Comparison of ENCODE assay signal across 8 mouse cellular contexts in genomic region chr8:92850239-92850638, GRCm38 (mm10). TPM values are rescaled to one million over a fixed set of nuclear protein-coding genes. Genes with fewer than 3 reads are reported as not detected.
DNase-seq lines count a peak whose midpoint lies in the region; ATAC-seq and TF ChIP-seq lines count a peak whose summit lies in the region.

No protein-coding gene starts in this region.

- H3K4me3 ChIP-seq in midbrain, embryonic 10.5 days, result no peak overlapping the region
- H3K4me3 ChIP-seq in midbrain, embryonic 11.5 days (ENCODE audit: low read depth, low read length), result no peak overlapping the region
- no peak overlapping the region for H3K4me3 ChIP-seq in lung, postnatal 0 days (ENCODE audit: low read depth, low read length)
- no peak overlapping the region for H3K4me3 ChIP-seq in stomach, embryonic 15.5 days (replicated peaks)

- 82% methylated on average over 4 of the region's 4 CpGs for WGBS in midbrain, embryonic 10.5 days
- WGBS in midbrain, embryonic 11.5 days, result 80% methylated on average over 4 of the region's 4 CpGs
- WGBS in lung, postnatal 0 days, result 47% methylated on average over 4 of the region's 4 CpGs
- 53% methylated on average over 4 of the region's 4 CpGs for WGBS in stomach, embryonic 15.5 days

- intact Hi-C loops in heart, postnatal 10 days (cut with DNase I), result no loop called here

- H3K9me3 ChIP-seq in midbrain, embryonic 10.5 days (replicated peaks), result no peaks in the 10 kb centered on the region
- H3K9me3 ChIP-seq in midbrain, embryonic 11.5 days (ENCODE audit: control insufficient read depth, low read length), result no peaks in the 10 kb centered on the region
- H3K9me3 ChIP-seq in lung, postnatal 0 days (ENCODE audit: low read length), result no peaks in the 10 kb centered on the region
- no peaks in the 10 kb centered on the region for H3K9me3 ChIP-seq in stomach, embryonic 15.5 days

- ATAC-seq in midbrain, embryonic 11.5 days (ENCODE audit: low FRiP score), result no peak
- peak; percentile 83 for ATAC-seq in lung, postnatal 0 days
- ATAC-seq in stomach, embryonic 15.5 days (ENCODE audit: insufficient read depth, low FRiP score, low read depth), result peak; percentile 47; the same call in 1 of the 2 replicates
- ATAC-seq in granulocyte monocyte progenitor cell, adult 5-6 weeks (replicated peaks; ENCODE audit: poor library complexity, severe bottlenecking), result no peak

- DNase-seq in midbrain, embryonic 10.5 days (ENCODE audit: low spot score), result no peak
- DNase-seq in midbrain, embryonic 11.5 days (ENCODE audit: low spot score, missing footprints), result no peak
- DNase-seq in fibroblast of lung, adult 2 months (ENCODE audit: low read depth), result peak; percentile 99
- peak; percentile 93 to 96 for DNase-seq in heart, postnatal 10 days
- DNase-seq in kidney, postnatal 4 days, result peak; percentile 89 to 90
- peak; percentile 90 for DNase-seq in lung, postnatal 0 days (ENCODE audit: low spot score)

- TF ChIP-seq EP300 in lung, postnatal 0 days (IDR thresholded peaks at IDR 0.05), result no peak

- H3K4me2 ChIP-seq in midbrain, embryonic 11.5 days, result no peak overlapping the region
- H3K4me2 ChIP-seq in lung, postnatal 0 days (replicated peaks; ENCODE audit: low read depth, low read length), result no peak overlapping the region
- no peak overlapping the region for H3K4me2 ChIP-seq in stomach, embryonic 15.5 days

- H3K36me3 ChIP-seq in midbrain, embryonic 10.5 days, result peaks cover 4% of the 10 kb centered on the region; the same call in 1 of the 2 replicates
- no peaks in the 10 kb centered on the region for H3K36me3 ChIP-seq in midbrain, embryonic 11.5 days (ENCODE audit: control insufficient read depth, insufficient read depth, low read length)
- H3K36me3 ChIP-seq in lung, postnatal 0 days (ENCODE audit: insufficient read depth, low read length), result no peaks in the 10 kb centered on the region
- H3K36me3 ChIP-seq in stomach, embryonic 15.5 days, result no peaks in the 10 kb centered on the region

- peaks cover 12% of the 10 kb centered on the region for H3K27me3 ChIP-seq in midbrain, embryonic 10.5 days (ENCODE audit: low read depth, poor library complexity, severe bottlenecking)
- H3K27me3 ChIP-seq in midbrain, embryonic 11.5 days (ENCODE audit: control insufficient read depth, insufficient read depth, low read length), result no peaks in the 10 kb centered on the region; the same call in 1 of the 2 replicates
- no peaks in the 10 kb centered on the region for H3K27me3 ChIP-seq in lung, postnatal 0 days (replicated peaks; ENCODE audit: insufficient read depth, low read length)
- H3K27me3 ChIP-seq in stomach, embryonic 15.5 days (replicated peaks), result no peaks in the 10 kb centered on the region

- no peak overlapping the region for H3K9ac ChIP-seq in midbrain, embryonic 11.5 days (ENCODE audit: low read length)
- H3K9ac ChIP-seq in lung, postnatal 0 days (replicated peaks; ENCODE audit: low read depth), result no peak overlapping the region
- H3K9ac ChIP-seq in stomach, embryonic 15.5 days, result no peak overlapping the region

- H3K4me1 ChIP-seq in midbrain, embryonic 10.5 days, result peaks cover 39% of the 10 kb centered on the region
- H3K4me1 ChIP-seq in midbrain, embryonic 11.5 days (ENCODE audit: control insufficient read depth, insufficient read depth, low read length), result 0 out of 2 replicates have a peak, but pooled peaks cover 2% of the 10 kb centered on the region
- peaks cover 10% of the 10 kb centered on the region; the same call in 1 of the 2 replicates for H3K4me1 ChIP-seq in lung, postnatal 0 days (ENCODE audit: insufficient read depth, low read depth, low read length)
- peaks cover 51% of the 10 kb centered on the region for H3K4me1 ChIP-seq in stomach, embryonic 15.5 days

- no peak for TF ChIP-seq CTCF in lung, postnatal 0 days (IDR thresholded peaks at IDR 0.05)

- H3K27ac ChIP-seq in midbrain, embryonic 10.5 days (replicated peaks), result peak overlapping the region; percentile 14; the same call in 1 of the 2 replicates
- H3K27ac ChIP-seq in midbrain, embryonic 11.5 days (ENCODE audit: low read depth, low read length), result no peak overlapping the region
- H3K27ac ChIP-seq in lung, postnatal 0 days (ENCODE audit: low read length), result no peak overlapping the region
- 0 out of 2 replicates have a peak overlapping the region, but pooled peaks have one; percentile 57 for H3K27ac ChIP-seq in stomach, embryonic 15.5 days

RNA-seq across cellular contexts. Expression of gene Lpcat2, which starts 4.9 kb away (rescaled TPM):
- 3.0 and 3.9 TPM in 2 replicates for polyA plus RNA-seq in midbrain, embryonic 10.5 days (2016; fragmentation: Nextera tagmentation; extraction: Ambion mirVana)
- polyA plus RNA-seq in midbrain, embryonic 11.5 days (2014; fragmentation: Nextera tagmentation; extraction: Ambion mirVana), result 2.7 and 2.8 TPM in 2 replicates
- 1 to 10 TPM; 1.9 to 2.5 TPM for total RNA-seq in heart, postnatal 10 days (2021)
- polyA plus RNA-seq in lung, postnatal 0 days (2015; fragmentation: Nextera tagmentation; extraction: Ambion mirVana), result 7.6 and 9.4 TPM in 2 replicates
- polyA plus RNA-seq in stomach, embryonic 15.5 days (2015; fragmentation: Nextera tagmentation; extraction: Ambion mirVana), result 10.4 and 14.2 TPM in 2 replicates
- total RNA-seq in granulocyte monocyte progenitor cell, adult 5-6 weeks (2014; fragmentation: Nextera tagmentation), result 11.0 and 13.8 TPM in 2 replicates
- 9.9 and 14.6 TPM in 2 replicates for total RNA-seq in granulocyte monocyte progenitor cell, adult 5-6 weeks (2017)

RNA-seq across cellular contexts. Expression of gene Mmp2, which starts 23.1 kb away (rescaled TPM):
- polyA plus RNA-seq in midbrain, embryonic 10.5 days (2016; fragmentation: Nextera tagmentation; extraction: Ambion mirVana), result 46.9 and 49.2 TPM in 2 replicates
- 51.3 and 62.1 TPM in 2 replicates for polyA plus RNA-seq in midbrain, embryonic 11.5 days (2014; fragmentation: Nextera tagmentation; extraction: Ambion mirVana)
- total RNA-seq in heart, postnatal 10 days (2021), result 100 to 1,000 TPM; 187 to 198 TPM
- polyA plus RNA-seq in lung, postnatal 0 days (2015; fragmentation: Nextera tagmentation; extraction: Ambion mirVana), result 161 and 195 TPM in 2 replicates
- polyA plus RNA-seq in stomach, embryonic 15.5 days (2015; fragmentation: Nextera tagmentation; extraction: Ambion mirVana), result 159 and 169 TPM in 2 replicates
- 2.7 TPM in 1 of 2 replicates, not detected in the other for total RNA-seq in granulocyte monocyte progenitor cell, adult 5-6 weeks (2014; fragmentation: Nextera tagmentation)
- total RNA-seq in granulocyte monocyte progenitor cell, adult 5-6 weeks (2017), result 0.36 and 0.39 TPM in 2 replicates

RNA-seq across cellular contexts. Expression of gene Capns2, which starts 51.0 kb away (rescaled TPM):
- polyA plus RNA-seq in midbrain, embryonic 10.5 days (2016; fragmentation: Nextera tagmentation; extraction: Ambion mirVana), result 0.23 and 0.26 TPM in 2 replicates
- 0.18 TPM in 1 of 2 replicates, not detected in the other for polyA plus RNA-seq in midbrain, embryonic 11.5 days (2014; fragmentation: Nextera tagmentation; extraction: Ambion mirVana)
- total RNA-seq in heart, postnatal 10 days (2021), result not detected
- 0.13 TPM in 1 of 2 replicates, not detected in the other for polyA plus RNA-seq in lung, postnatal 0 days (2015; fragmentation: Nextera tagmentation; extraction: Ambion mirVana)
- 3.8 and 7.5 TPM in 2 replicates for polyA plus RNA-seq in stomach, embryonic 15.5 days (2015; fragmentation: Nextera tagmentation; extraction: Ambion mirVana)
- total RNA-seq in granulocyte monocyte progenitor cell, adult 5-6 weeks (2014; fragmentation: Nextera tagmentation), result 4.2 TPM in 1 of 2 replicates, not detected in the other
- 0.98 and 1.7 TPM in 2 replicates for total RNA-seq in granulocyte monocyte progenitor cell, adult 5-6 weeks (2017)

Comparison
In these comparisons a context has a peak if more than half of its experiments do, and no peak if none do; other contexts are left out.
1. H3K27ac ChIP-seq: peak in midbrain, embryonic 10.5 days (single experiment) and stomach, embryonic 15.5 days (single experiment); none in midbrain, embryonic 11.5 days (single experiment) and lung, postnatal 0 days (single experiment).
2. DNase-seq: peak in fibroblast of lung, adult 2 months (single experiment), heart, postnatal 10 days (2 of 2), kidney, postnatal 4 days (2 of 2) and lung, postnatal 0 days (single experiment); none in midbrain, embryonic 10.5 days (single experiment) and midbrain, embryonic 11.5 days (single experiment).
3. ATAC-seq: peak in lung, postnatal 0 days (single experiment) and stomach, embryonic 15.5 days (single experiment); none in midbrain, embryonic 11.5 days (single experiment) and granulocyte monocyte progenitor cell, adult 5-6 weeks (single experiment).